Mouse (Mus musculus): Measurements from ENCODE around the gene Adra1b.

Gene Adra1b

GRCm38 (mm10) chr11:43892546-43892945 is 8.5 kb downstream of the Adra1b start:
- DNase-seq (ENCODE audit: low read depth), result no peak

GRCm38 (mm10) chr11:43891457-43891856 is 9.6 kb downstream of the Adra1b start:
- DNase-seq (ENCODE audit: low read depth), result no peak

- no peak for DNase-seq (ENCODE audit: low read depth)
Observed at GRCm38 (mm10) chr11:43889208-43889915, 11.6 kb downstream of the Adra1b start.

- no peak for DNase-seq (ENCODE audit: low read depth)
Observed at GRCm38 (mm10) chr11:43888736-43889135, 12.3 kb downstream of the Adra1b start.

DNA sequence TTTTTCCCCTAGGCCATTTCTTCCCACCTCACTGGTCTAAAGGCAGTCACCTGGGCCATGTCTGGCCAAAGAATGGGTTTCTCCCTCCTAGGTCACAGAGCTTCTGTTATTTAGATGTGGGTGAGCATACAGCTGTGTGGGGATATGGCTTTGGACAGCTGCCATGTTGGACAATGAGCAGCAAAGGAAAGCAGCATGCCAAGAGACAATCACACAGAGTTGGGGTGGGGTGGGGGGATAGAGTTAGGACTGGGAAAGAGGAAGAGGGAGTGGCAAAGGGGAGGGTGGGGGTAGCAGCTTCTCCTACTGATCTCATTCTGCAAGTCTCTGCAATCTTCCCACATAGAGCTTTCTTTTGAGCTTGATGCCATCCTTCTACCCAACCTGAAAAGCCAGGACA is 13.4 kb downstream of the Adra1b start:
- DNase-seq (ENCODE audit: low read depth), result no peak

- no peak for DNase-seq (ENCODE audit: low read depth)
Observed at GRCm38 (mm10) chr11:43884521-43884920, 16.5 kb downstream of the Adra1b start.

GRCm38 (mm10) chr11:43883641-43884181 is 17.3 kb downstream of the Adra1b start:
- no peak for DNase-seq (ENCODE audit: low read depth)

GRCm38 (mm10) chr11:43877211-43877610 is 23.8 kb downstream of the Adra1b start:
- DNase-seq (ENCODE audit: low read depth), result no peak

DNA sequence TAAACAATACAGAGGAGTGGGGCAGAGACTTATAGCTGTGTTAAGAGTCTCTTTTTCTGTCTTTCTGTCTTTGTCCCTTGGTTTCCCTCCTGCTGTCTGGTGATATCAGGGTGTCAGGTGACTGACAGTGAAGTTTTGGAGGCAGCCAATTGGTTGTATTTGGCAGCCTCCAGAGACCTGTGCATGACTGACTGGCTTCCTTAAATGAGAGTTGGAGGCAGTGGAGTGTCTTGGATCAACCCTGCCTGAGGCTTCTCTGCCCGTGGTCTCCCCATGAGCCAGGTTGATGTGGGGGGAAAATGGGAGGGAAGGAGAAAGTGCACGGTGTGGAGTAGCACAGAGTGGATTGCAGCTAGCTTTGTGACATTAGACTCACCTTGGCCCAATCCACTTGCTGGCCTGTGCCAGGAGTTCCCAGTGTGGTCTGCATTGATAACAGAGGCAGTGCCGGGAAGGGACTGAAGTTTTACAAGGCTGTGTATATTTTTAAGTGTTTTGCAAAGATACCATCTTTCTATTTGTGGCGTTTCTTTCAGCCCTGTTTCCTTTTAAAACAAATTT is 33.2 kb downstream of the Adra1b start:
- DNase-seq (ENCODE audit: low read depth), result no peak

DNA sequence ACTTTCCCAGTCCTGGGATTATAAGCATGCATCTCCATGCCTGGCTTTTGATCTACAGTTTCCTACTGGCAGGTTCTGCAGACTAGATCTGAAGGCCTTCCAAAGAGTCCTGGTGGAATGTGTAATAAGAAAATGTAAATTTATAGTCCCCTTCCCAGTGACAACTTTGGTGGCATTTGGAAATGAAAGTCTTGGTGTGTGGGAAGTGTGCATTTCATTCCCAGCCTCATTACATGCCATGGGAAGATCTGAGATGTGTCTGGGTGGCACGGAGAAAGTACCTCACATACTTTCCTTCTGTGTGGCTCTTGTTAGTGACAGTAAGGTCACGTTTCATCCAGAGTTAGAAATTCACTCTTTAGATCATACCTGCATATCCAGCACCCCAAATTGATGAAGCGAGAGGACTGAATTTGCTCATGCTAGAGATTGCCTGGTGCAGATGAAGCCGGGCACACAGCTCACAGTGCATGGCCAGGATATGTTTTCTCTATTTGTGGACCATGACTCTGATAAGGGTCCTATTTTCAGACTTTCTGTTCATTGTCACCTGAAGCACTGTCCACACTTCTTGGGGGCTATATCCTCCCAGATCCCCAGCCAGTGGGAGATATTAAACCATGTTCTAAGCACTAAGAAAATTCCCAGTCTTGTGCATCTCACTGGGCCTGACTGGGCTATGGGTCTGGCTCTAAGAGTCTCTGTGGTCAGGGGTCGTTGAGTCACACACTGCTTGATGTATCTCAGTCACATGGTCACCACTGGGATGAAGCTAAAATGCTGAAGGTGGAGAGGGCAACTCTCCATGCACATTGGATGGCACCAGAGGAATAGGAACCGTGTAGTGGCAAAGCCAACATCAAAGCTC is 35.5 kb downstream of the Adra1b start:
- DNase-seq (ENCODE audit: low read depth), result no peak

- DNase-seq (ENCODE audit: low read depth), result no peak
Observed at GRCm38 (mm10) chr11:43853046-43853445, 48.0 kb downstream of the Adra1b start.

DNA sequence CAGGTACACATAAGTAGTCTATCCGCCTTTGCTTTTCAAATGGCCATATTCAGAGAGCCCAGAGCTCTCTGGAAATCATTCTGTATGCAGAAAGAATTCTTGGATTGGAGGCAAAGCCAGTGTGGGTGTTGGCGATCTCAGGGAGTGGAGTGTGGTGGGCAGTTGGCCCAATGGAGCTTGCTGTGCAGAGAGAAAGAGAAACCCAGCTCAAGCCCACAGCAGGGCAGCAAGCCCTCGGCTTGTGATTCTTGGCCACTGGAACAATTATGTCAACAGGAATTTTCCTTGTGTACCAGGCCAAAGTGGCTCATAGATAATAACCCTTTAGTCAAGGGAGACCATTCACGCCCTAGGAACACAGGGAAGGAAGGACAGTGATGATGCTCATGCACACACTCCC is 53.0 kb downstream of the Adra1b start:
- no peak for DNase-seq (ENCODE audit: low read depth)

- no peak for DNase-seq (ENCODE audit: low read depth)
Observed at GRCm38 (mm10) chr11:43841596-43841995, 59.4 kb downstream of the Adra1b start.

- no peak for DNase-seq (ENCODE audit: low read depth)
Observed at GRCm38 (mm10) chr11:43840491-43840890, 60.5 kb downstream of the Adra1b start.

DNA sequence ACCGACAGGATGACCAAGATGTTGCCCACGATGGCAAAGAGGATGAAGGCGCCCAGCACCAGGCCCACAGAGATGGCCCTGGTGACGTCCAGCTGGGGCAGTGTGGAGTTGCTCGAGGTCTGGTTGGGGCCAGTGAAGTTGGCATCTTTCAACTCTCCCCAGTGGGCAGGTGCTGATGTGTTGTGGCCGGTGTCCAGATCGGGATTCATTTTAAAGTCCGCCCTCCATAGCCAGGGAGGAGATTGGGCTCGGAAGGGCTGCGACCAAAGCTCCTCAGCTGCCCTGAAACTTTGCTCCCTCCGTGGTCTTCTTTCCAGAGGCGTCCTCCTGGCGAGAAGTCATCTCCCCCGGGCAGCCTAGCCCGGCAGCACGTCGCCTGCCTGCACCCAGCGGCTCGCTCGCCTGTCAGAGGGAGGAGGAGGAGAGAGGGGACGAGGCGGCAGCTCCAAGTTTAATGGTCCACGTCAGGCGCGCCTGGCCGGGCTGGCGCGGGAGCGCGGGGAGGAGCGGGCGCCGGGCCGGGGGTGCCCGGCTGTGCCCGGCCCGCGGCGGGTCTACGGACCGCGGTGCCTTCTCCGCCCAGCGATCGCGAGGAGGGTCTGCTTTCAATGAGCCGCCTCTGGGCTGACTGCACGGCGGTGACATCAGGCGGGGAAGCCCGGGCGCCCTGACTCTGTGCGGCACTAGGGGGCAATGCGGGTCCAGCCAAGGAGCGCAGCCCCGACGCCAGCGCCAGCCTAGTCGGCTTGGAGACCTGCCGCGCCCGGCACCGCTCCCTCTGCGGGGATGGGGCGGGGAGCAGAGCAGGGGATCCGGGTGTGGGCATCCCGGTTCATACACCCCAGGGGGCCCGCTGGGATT is 64.9 kb downstream of the Adra1b start:
- no peak for DNase-seq (ENCODE audit: low read depth)

GRCm38 (mm10) chr11:43835456-43835855 is 65.6 kb downstream of the Adra1b start:
- no peak for DNase-seq (ENCODE audit: low read depth)

DNA sequence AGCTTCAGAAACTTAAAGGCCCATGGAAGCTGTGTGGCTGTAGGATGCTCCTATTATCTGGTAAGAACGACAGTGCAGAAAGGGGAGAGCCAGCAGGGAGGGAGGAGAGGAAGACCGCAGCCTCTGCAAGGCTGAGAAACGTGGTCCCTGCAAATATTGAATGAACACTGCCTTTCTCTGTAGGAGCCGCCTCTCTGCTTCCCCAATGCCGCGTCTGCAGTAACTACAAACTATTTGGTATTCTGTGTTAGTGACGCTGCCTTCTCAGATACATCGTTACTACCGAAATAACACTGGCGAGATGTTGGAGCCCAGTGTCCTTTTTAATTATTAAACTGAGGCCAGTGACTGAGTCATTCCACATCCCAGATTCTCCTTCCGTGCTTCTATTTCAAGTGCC is 66.5 kb downstream of the Adra1b start:
- DNase-seq (ENCODE audit: low read depth), result no peak

- no peak for DNase-seq (ENCODE audit: low read depth)
Observed at GRCm38 (mm10) chr11:43831530-43831929, 69.5 kb downstream of the Adra1b start.

DNA sequence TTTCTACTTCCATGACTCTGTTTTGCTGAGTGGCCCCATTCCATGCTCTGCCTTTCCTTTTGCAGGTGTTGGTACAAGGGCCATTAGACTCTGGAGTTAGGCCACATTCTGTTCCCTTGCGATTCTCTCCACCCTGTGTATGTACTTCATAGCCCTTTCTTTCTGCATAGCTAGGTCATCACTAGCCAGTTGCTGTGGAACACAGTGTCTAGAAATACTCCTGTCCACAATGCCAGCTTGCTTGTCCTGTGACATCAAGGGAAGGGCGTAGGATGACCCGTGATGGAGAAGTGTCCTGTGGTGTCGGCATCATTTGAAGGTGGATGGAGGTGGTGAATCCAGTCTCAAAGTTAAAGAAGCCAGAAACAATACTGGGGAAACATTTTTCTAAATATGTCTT is 74.2 kb downstream of the Adra1b start:
- no peak for DNase-seq (ENCODE audit: low read depth)

- DNase-seq (ENCODE audit: low read depth), result no peak
Observed at GRCm38 (mm10) chr11:43823349-43823748, 77.7 kb downstream of the Adra1b start.

- no peak for DNase-seq (ENCODE audit: low read depth)
Observed at GRCm38 (mm10) chr11:43820552-43821460, 80.2 kb downstream of the Adra1b start.

All from induced T-regulatory cell, adult 2 months (primary cell).